Mouse (Mus musculus): ENCODE results near the gene Tcl1b3.

Tcl1b3 gene

DNA sequence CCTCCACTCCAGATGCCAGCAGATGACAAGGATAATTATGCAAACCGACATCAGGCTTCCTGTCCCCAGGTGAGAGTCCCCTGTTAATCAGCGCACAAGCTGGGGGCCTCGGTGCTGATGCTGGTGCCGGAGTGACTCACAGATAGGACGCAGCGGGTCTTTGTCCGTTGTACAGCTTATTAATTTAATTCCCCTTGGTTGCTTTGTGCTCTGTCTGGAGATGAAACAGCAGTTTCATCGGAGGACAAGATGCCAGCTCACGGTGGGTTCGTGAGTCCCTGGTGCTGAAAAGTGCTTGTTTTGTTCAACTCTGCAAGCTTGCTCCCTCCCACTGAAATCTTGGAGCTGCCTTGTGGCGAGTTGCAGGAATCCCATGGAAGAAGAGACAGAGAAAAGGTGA lies 43.5 kb downstream of the Tcl1b3 start:
- no peak for DNase-seq (ENCODE audit: low spot score in 2 of 2)

DNA sequence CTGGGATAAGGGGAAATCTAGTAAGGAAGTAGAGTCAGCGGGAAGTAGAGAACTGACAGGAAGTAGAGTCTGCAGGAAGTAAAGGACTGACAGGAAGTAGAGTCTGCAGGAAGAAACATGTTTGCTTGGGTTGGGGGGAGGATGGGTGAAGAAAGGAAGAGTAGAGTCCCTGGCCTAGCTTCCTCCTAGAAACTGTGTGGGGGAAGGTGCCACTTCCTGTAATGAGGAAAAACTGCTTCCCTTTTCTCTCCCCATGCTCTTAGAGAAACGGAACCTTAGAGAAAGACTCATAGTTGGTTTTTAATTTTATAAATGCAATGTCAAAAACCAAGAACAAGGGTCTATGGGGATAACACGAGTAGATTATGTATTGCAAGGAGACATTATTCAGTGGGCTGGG lies 44.2 kb downstream of the Tcl1b3 start:
- DNase-seq (ENCODE audit: low spot score in 2 of 2), result no peak

- DNase-seq (ENCODE audit: low spot score in 2 of 2), result no peak
Observed at GRCm38 (mm10) chr12:105239060-105239459, 48.2 kb downstream of the Tcl1b3 start.
